Mouse (Mus musculus) MEL (cell line): ENCODE measurements around the gene Stam. TPM values are rescaled to one million over a fixed set of nuclear protein-coding genes. Genes with fewer than 3 reads are reported as not detected.
A peak's percentile ranks its signal among the peaks of the same experiment; 100 is the strongest.
"Not testable (repeated sequence)": the region's sequence is repeated elsewhere in the genome, so short reads cannot be mapped to it uniquely, and the experiment has no call there.

Experiments used
- DNase-seq: peaks from one replicate; pipeline ENCODE4 v3.0.0; 2011; ENCODE audit warnings: low read depth, low spot score
- H3K27ac ChIP-seq: 2 replicates; pipeline ENCODE4 v1.5.1; 2012; ENCODE audit warnings: low read depth, mild to moderate bottlenecking, control low read depth, low read length, moderate library complexity; ENCODE audit not compliant: control insufficient read depth
- H3K27me3 ChIP-seq, 2 experiments: fragments of 150-350 bp in 1 of 2; sonication (generic) in 1 of 2; 2 replicates each; pipeline ENCODE4 v1.6.1; 2012; ENCODE audit warnings: low read length in 2 of 2, mild to moderate bottlenecking in 2 of 2, improper control_type of control experiment in 1 of 2, moderate library complexity in 1 of 2; ENCODE audit not compliant: insufficient read depth in 2 of 2, control insufficient read depth in 1 of 2
- H3K36me3 ChIP-seq, 2 experiments: 2 replicates each; pipeline ENCODE4 v1.6.1; 2012 to 2014; ENCODE audit warnings: low read length in 2 of 2, improper control_type of control experiment in 1 of 2, inconsistent platforms in 1 of 2, mild to moderate bottlenecking in 1 of 2; ENCODE audit not compliant: insufficient read depth in 2 of 2, control insufficient read depth in 1 of 2
- H3K4me1 ChIP-seq, 2 experiments: fragments of 150-350 bp in 1 of 2; sonication (generic) in 1 of 2; 2 replicates each; pipeline ENCODE4 v1.6.1; 2012; ENCODE audit warnings: low read length in 2 of 2, improper control_type of control experiment in 1 of 2, mild to moderate bottlenecking in 1 of 2; ENCODE audit not compliant: insufficient read depth in 2 of 2, control insufficient read depth in 1 of 2
- H3K4me3 ChIP-seq, 2 experiments: fragments of 150-350 bp in 1 of 2; sonication (generic) in 1 of 2; 2 replicates each; pipeline ENCODE4 v1.5.1; 2012; ENCODE audit warnings: low read depth in 2 of 2, low read length in 2 of 2, mild to moderate bottlenecking in 2 of 2, moderate library complexity in 2 of 2, control low read depth in 1 of 2, improper control_type of control experiment in 1 of 2; ENCODE audit not compliant: control insufficient read depth in 1 of 2, insufficient read depth in 1 of 2
- H3K79me2 ChIP-seq: 2 replicates; pipeline ENCODE4 v1.6.1; 2012; ENCODE audit warnings: mild to moderate bottlenecking, low read length, moderate library complexity; ENCODE audit not compliant: control insufficient read depth, poor library complexity, insufficient read depth
- H3K9ac ChIP-seq: 2 replicates; pipeline ENCODE4 v1.6.1; 2012; ENCODE audit warnings: low read depth, mild to moderate bottlenecking, control low read depth, low read length, moderate library complexity; ENCODE audit not compliant: control insufficient read depth, poor library complexity, severe bottlenecking
- H3K9me3 ChIP-seq: fragments of 150-350 bp; sonication (generic); replicated peaks from 2 replicates; pipeline ENCODE4 v1.6.1; 2012; ENCODE audit warnings: mild to moderate bottlenecking, low read length, improper control_type of control experiment, moderate library complexity; ENCODE audit not compliant: insufficient read depth
- BHLHE40 ChIP-seq: IDR thresholded peaks from 2 replicates; pipeline ENCODE4 v1.6.1; 2012; ENCODE audit warnings: low read depth, mild to moderate bottlenecking, inconsistent platforms, low read length, improper control_type of control experiment, borderline replicate concordance
- EP300 ChIP-seq, 2 experiments: IDR thresholded peaks; 2 replicates each; pipeline ENCODE4 v1.6.1; 2011; ENCODE audit warnings: improper control_type of control experiment in 2 of 2, low read length in 2 of 2, low read depth in 1 of 2, mild to moderate bottlenecking in 1 of 2
- GATA1 ChIP-seq: IDR thresholded peaks from 2 replicates; pipeline ENCODE4 v1.6.1; 2011; ENCODE audit warnings: low read depth, low read length, improper control_type of control experiment
- MYB ChIP-seq: IDR thresholded peaks from 2 replicates; pipeline ENCODE4 v1.6.1; 2011; ENCODE audit warnings: mild to moderate bottlenecking, low read depth, low read length, improper control_type of control experiment
- MYC ChIP-seq: IDR thresholded peaks from 2 replicates; pipeline ENCODE4 v1.6.1; 2011; ENCODE audit warnings: low read depth, mild to moderate bottlenecking, low read length, improper control_type of control experiment, moderate library complexity
- POLR2AphosphoS2 ChIP-seq: IDR thresholded peaks from 2 replicates; pipeline ENCODE4 v1.6.1; 2011; ENCODE audit warnings: low read length, improper control_type of control experiment
- TAL1 ChIP-seq: IDR thresholded peaks from 2 replicates; pipeline ENCODE4 v1.6.1; 2012; ENCODE audit warnings: mild to moderate bottlenecking, inconsistent platforms, low read length, moderate library complexity, mixed read lengths
- TBP ChIP-seq: IDR thresholded peaks from 2 replicates; pipeline ENCODE4 v1.8.0; 2011; ENCODE audit warnings: low read depth, low read length, improper control_type of control experiment
- ZC3H11A ChIP-seq: IDR thresholded peaks from 2 replicates; pipeline ENCODE4 v1.6.1; 2012; ENCODE audit warnings: low read depth, mild to moderate bottlenecking, inconsistent platforms, low read length, improper control_type of control experiment
- ZKSCAN1 ChIP-seq: IDR thresholded peaks from 2 replicates; pipeline ENCODE4 v1.6.1; 2012; ENCODE audit warnings: low read depth, mild to moderate bottlenecking, inconsistent platforms, low read length, improper control_type of control experiment, moderate library complexity
- ZNF384 ChIP-seq: IDR thresholded peaks from 2 replicates; pipeline ENCODE4 v1.6.1; 2012; ENCODE audit warnings: low read depth, mild to moderate bottlenecking, inconsistent platforms, low read length, improper control_type of control experiment
- polyA plus RNA-seq, 2 experiments: library from polyadenylated mRNA; stranded (reverse) in 1 of 2; unstranded in 1 of 2; fragments of >175 nt in 1 of 2; fragments of >200 nt in 1 of 2; gene quantifications; 2 replicates each; pipeline versions ENCODE4 v1.2.1 to v1.2.4; 2012; ENCODE audit warnings: low replicate concordance in 2 of 2, low read depth in 1 of 2; ENCODE audit not compliant: insufficient read length in 2 of 2, insufficient read depth in 1 of 2, missing spikeins in 1 of 2
- total RNA-seq: library from RNA; depleted of rRNA; stranded (reverse); fragments of 300-350 nt; gene quantifications from 2 replicates; pipeline ENCODE4 v1.2.3, GENCODE M21; 2012; rRNA removed

Stam gene
- total and polyA plus RNA-seq, 3 experiments, result 24.5 to 466 (median 29.6) TPM

DNA sequence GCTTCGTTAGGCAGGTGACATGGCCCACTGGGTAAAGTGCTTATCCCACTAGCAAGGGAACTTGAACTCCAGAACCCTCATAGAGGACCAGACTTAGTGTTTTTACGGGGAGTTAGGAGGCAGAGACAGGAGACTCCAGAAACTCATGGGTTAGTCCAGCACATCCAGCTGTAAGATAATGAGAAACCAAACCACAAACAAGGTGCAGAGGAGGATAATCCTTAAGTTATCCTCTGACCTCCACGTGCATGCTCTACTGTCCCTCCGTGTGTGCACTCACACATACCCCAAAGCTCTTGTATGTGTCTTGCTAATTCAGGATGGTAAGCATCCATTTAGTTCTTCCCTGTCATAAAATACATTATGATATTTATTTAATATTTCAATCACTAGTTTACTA, 117.7 kb downstream of the Stam start:
- Histone ChIP-seq H3K4me1 (peaks cover 7 to 12% of the 10 kb centered on the region in 2 experiments), H3K27ac (no peak overlapping the region), H3K36me3 (peaks cover 0 to 15% of the 10 kb centered on the region in 2 experiments; a peak in 2 of 4 replicates), H3K4me3 (no peak overlapping the region), H3K27me3 (no peaks in the 10 kb centered on the region), H3K79me2 (no peaks in the 10 kb centered on the region), H3K9me3 (no peaks in the 10 kb centered on the region), H3K9ac (no peak overlapping the region)
- TF ChIP-seq TAL1 (peak; percentile 65), BHLHE40 (no peak), ZC3H11A (no peak), EP300 (IDR thresholded peaks at IDR 0.05; ENCODE audit: low read depth in 1 of 2, low read length in 2 of 2) (peak; percentile 32 to 46), TBP (no peak), MYC (0 out of 2 replicates have a peak, but pooled peaks have one; percentile 34), GATA1 (peak; percentile 58; the same call in 1 of the 2 replicates), ZKSCAN1 (no peak), POLR2AphosphoS2 (no peak)
- DNase-seq, result peak; percentile 43

DNA sequence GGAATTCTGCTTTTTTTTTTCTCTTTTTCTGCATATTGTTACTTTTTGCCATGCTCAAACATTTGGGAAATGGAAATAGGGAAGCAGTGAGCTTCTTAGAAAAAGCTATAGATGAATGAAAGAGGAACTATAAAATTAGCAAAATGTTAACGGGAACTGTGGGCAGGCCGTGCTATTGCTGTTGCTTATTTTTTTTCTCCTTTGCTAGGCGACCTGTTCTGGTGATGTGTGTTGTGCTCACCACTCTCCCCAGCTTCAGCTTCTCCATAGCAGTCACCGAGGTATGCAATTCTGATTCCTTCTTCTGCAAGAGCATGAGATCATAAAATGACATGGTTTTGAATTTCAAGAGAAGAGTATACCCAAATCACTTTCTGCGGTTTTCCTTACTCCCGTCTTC, 118.1 kb downstream of the Stam start:
- TF ChIP-seq ZNF384 (peak; percentile 78), EP300 (IDR thresholded peaks at IDR 0.05; ENCODE audit: low read depth in 1 of 2, low read length in 2 of 2) (peak in 1 of 2 experiments; percentile 16; a peak in 1 of 4 replicates), MYB (no peak)
- Histone ChIP-seq H3K9ac (no peak overlapping the region), H3K4me3 (no peak overlapping the region), H3K9me3 (no peaks in the 10 kb centered on the region), H3K4me1 (peaks cover 7 to 12% of the 10 kb centered on the region in 2 experiments), H3K36me3 (peaks cover 0 to 15% of the 10 kb centered on the region in 2 experiments; a peak in 2 of 4 replicates), H3K27me3 (no peaks in the 10 kb centered on the region), H3K27ac (no peak overlapping the region), H3K79me2 (no peaks in the 10 kb centered on the region)
- DNase-seq, result peak; percentile 72

DNA sequence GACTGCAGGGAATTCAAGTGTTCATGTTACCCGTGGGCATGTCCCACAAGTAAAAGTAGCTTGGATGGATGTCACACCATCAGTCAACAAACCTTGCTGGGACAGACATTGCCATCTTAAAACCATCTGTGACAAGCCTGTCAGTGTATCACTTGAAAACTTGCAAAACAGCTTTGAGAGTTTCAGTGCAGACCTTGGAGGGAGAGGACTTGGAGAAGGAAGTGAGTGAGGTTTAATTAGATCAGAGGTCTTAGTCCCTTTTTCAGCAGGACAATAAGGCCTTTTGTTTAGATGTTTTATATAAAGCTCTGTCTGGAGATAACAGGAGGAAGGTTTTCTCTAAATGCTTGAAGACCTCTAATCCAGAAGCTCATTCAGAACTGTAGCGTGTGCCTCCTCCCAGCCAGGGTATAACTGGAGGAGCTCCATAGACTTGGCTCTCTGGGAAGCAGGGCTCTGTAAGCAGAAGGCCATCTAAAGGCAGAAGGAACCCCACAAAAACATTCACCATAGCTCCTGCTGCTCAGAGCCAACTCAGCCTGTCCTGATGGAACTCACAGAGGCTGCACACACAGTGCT, 124.5 kb downstream of the Stam start:
- H3K9ac ChIP-seq, H3K79me2 ChIP-seq: not testable (repeated sequence)

More for the DNA sequence above, 124.5 kb downstream of the Stam start:
- H3K4me3 ChIP-seq, DNase-seq, H3K36me3 ChIP-seq, H3K27me3 ChIP-seq, H3K4me1 ChIP-seq, H3K9me3 ChIP-seq, H3K27ac ChIP-seq: not testable (repeated sequence)

Other genes starting within 250 kb of the Stam start
- 10.7 and 14.6 TPM in 2 replicates for gene Hacd1, start 18.0 kb upstream of the Stam start, total RNA-seq
- 10 to 100 TPM in 1 of 2 experiments, not detected in 1; 23.1 TPM for gene Hacd1, start 18.0 kb upstream of the Stam start, polyA plus RNA-seq
- 0.04 and 0.07 TPM in 2 replicates for gene Tmem236, start 100.4 kb downstream of the Stam start, total RNA-seq
- under 1 TPM in 1 of 2 experiments, not detected in 1; 0.06 TPM for gene Tmem236, start 100.4 kb downstream of the Stam start, polyA plus RNA-seq
- gene Mrc1, start 155.3 kb downstream of the Stam start, total RNA-seq, result 0.07 and 0.08 TPM in 2 replicates
- gene Mrc1, start 155.3 kb downstream of the Stam start, polyA plus RNA-seq, result not detected